Mouse (Mus musculus) midbrain, embryonic 15.5 days (tissue): ENCODE results near the gene Tldc2. TPM values are rescaled to one million over a fixed set of nuclear protein-coding genes. Genes with fewer than 3 reads are reported as not detected.

Experiments
- ATAC-seq: fragments of 200-750 bp; cut with Nextera tagmentation; replicated peaks from 2 replicates; pipeline ENCODE4 v1.8.0; 2017; ENCODE audit warnings: moderate TSS enrichment
- H3K27ac ChIP-seq: fragments of 300-500 bp; sonication (generic); 2 replicates; pipeline ENCODE4 v1.5.1; 2015; ENCODE audit warnings: mild to moderate bottlenecking, inconsistent platforms
- H3K27me3 ChIP-seq: fragments of 300-500 bp; sonication (generic); replicated peaks from 2 replicates; pipeline ENCODE4 v1.6.1; 2015; ENCODE audit warnings: inconsistent platforms
- H3K36me3 ChIP-seq: fragments of 300-500 bp; sonication (generic); replicated peaks from 2 replicates; pipeline ENCODE4 v1.6.1; 2015; ENCODE audit warnings: inconsistent platforms
- H3K4me1 ChIP-seq: fragments of 300-500 bp; sonication (generic); 2 replicates; pipeline ENCODE4 v1.6.1; 2015; ENCODE audit warnings: inconsistent platforms
- H3K4me2 ChIP-seq: fragments of 300-500 bp; sonication (generic); 2 replicates; pipeline ENCODE4 v1.6.1; 2015; ENCODE audit warnings: inconsistent platforms, mild to moderate bottlenecking, moderate library complexity
- H3K4me3 ChIP-seq: fragments of 300-500 bp; sonication (generic); 2 replicates; pipeline ENCODE4 v1.5.1; 2015; ENCODE audit warnings: mild to moderate bottlenecking, inconsistent platforms
- H3K9ac ChIP-seq: fragments of 300-500 bp; sonication (generic); 2 replicates; pipeline ENCODE4 v1.6.1; 2015; ENCODE audit warnings: mild to moderate bottlenecking, inconsistent platforms
- H3K9me3 ChIP-seq: fragments of 300-500 bp; sonication (generic); 2 replicates; pipeline ENCODE4 v1.6.1; 2016; ENCODE audit warnings: inconsistent platforms
- WGBS: fragments of 180-500 bp; shearing (Covaris S2); methylation state at CpG from one replicate; pipeline ENCODE4 v1.1.7; 2015; ENCODE audit warnings: mixed read lengths; 5-methylcytosine and 5-hydroxymethylcytosine counted together
- polyA plus RNA-seq: library from polyadenylated mRNA; unstranded; fragments of >200 nt; fragmentation: Nextera tagmentation; extraction: Ambion mirVana; gene quantifications from 2 replicates; pipeline ENCODE4 v1.2.1, GENCODE M21; 2015

Gene Tldc2
- polyA plus RNA-seq, 1 experiment from 2014 or later: not detected

DNA sequence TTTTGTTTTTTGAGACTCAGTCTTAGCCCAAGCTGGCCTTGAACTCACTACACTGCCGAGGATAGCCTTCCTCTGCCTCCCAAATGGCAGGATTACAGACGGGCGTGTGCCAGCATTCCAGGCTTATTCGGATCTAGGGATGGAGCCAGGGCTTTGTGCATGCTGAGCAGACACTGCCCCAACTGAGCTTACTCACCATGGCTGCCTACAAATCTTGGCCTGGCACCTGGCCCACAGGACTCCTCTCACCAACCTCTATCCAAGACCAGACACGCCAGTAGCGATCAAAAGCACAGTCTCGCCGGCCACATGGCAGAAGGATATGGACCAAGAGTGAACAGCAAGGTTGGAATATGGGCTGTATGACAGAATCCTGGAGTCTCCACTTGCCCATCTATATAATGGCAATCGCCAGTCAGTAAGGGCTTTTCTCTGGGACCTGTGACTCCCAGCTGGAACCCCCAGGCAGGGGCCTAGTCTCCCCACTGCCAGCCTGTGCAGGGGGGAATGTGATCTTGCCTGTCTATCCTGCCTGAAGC is 12.6 kb upstream of the Tldc2 start:
- H3K9me3 ChIP-seq: no peaks in the 10 kb centered on the region
- no peak for ATAC-seq
- H3K36me3 ChIP-seq: no peaks in the 10 kb centered on the region
- WGBS: 57% methylated on average over 9 of the region's 9 CpGs
- peaks cover 81% of the 10 kb centered on the region for H3K4me1 ChIP-seq
- no peak overlapping the region for H3K9ac ChIP-seq
- H3K27me3 ChIP-seq: no peaks in the 10 kb centered on the region
- peak overlapping the region; percentile 98 for H3K4me2 ChIP-seq
- H3K27ac ChIP-seq: peak overlapping the region; percentile 2; the same call in 1 of the 2 replicates
- no peak overlapping the region for H3K4me3 ChIP-seq

DNA sequence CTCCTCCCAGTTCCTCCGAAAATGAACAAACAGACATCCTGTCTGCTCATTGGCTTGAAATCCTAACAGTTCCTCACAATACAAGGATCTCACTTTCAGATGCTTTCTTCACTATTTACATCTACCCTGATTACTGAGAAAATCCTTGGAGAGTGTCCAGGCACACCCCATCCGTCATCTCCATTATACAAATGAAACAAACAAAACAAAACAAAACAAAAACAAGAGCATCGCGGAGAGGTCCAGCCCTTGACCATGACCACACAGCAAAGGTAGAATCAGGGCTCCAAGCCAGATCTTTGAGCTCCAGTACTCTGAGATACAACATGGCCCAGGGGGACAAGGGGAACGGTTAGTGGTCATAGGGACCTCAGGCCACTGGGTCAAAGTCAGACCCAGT is 12.1 kb upstream of the Tldc2 start:
- H3K4me2 ChIP-seq: peak overlapping the region; percentile 98
- peaks cover 78% of the 10 kb centered on the region for H3K4me1 ChIP-seq
- no peak overlapping the region for H3K9ac ChIP-seq
- no peaks in the 10 kb centered on the region for H3K36me3 ChIP-seq
- no peaks in the 10 kb centered on the region for H3K27me3 ChIP-seq
- no peak for ATAC-seq
- H3K9me3 ChIP-seq: no peaks in the 10 kb centered on the region
- WGBS: 76% methylated on average over 5 of the region's 5 CpGs
- peak overlapping the region; percentile 2; the same call in 1 of the 2 replicates for H3K27ac ChIP-seq
- H3K4me3 ChIP-seq: peak overlapping the region; percentile 8; the same call in 1 of the 2 replicates

DNA sequence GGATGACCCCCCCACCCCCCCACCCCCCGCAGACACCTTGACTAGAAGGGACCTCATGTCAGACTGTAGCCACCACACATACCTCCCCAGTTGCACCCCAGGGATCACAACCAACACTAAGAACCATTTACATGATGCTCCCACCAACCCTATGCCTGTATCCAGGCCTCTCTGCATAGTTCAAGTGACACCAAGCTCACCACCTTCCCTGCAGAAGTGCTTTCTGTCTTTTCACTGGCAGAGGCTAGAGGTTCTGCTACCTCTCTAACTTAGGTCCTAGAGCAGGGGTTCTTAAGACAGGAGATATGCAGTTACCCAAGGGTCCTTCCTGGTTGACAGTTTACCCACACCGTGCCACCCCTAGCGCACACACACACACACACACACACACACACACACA is 11.6 kb upstream of the Tldc2 start:
- Histone ChIP-seq H3K9ac (peak overlapping the region; percentile 31; the same call in 1 of the 2 replicates), H3K27me3 (no peaks in the 10 kb centered on the region), H3K4me2 (peak overlapping the region; percentile 98), H3K9me3 (no peaks in the 10 kb centered on the region), H3K4me1 (peaks cover 76% of the 10 kb centered on the region), H3K27ac (no peak overlapping the region), H3K36me3 (no peaks in the 10 kb centered on the region), H3K4me3 (peak overlapping the region; percentile 97)
- 92% methylated on average over 3 of the region's 3 CpGs for WGBS
- no peak for ATAC-seq

DNA sequence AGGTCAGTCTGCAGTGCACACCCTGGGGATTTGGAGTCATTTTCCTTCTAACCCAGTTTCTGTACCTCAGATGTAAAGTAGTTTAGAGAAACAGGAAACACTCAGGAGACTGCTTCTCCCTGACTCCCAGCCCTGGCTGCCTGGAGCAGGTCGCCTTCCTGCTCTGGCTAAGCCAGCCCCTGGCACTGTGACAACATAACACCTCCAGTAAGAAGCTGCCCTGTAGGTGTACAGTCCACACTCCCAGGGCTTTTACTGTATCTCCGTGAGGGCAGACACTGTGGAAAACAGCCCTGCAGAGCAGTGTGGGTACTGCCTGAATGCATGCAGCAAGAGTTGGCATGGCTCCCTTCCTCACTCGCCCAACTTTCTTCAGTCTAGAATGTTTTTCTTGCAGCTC is 11.2 kb upstream of the Tldc2 start:
- Histone ChIP-seq H3K9ac (peak overlapping the region; percentile 31; the same call in 1 of the 2 replicates), H3K4me1 (peaks cover 72% of the 10 kb centered on the region), H3K27me3 (no peaks in the 10 kb centered on the region), H3K36me3 (no peaks in the 10 kb centered on the region), H3K9me3 (no peaks in the 10 kb centered on the region), H3K4me3 (peak overlapping the region; percentile 97), H3K27ac (no peak overlapping the region), H3K4me2 (peak overlapping the region; percentile 98)
- no peak for ATAC-seq
- WGBS: 56% methylated on average over 3 of the region's 3 CpGs

DNA sequence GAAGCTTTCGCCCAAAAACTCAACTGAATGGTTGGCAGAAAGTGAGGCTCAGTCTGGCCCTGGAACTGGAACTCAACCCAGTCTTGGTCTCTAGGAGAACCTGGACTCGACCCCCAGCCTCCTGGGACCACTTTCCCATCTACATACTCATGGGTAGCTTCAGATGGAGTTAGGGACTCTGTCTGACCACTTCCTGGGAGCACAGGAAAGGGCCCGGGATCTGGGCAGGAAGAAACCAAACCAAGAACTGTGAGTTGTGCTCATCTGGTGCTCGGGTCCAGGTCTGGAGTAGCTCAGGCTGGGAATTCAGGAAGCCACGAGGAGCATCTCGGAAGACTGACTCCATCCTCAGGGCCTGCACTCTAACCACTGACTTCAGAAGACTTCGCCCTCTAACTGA is 10.3 kb upstream of the Tldc2 start:
- H3K4me2 ChIP-seq: peak overlapping the region; percentile 98
- H3K4me3 ChIP-seq: peak overlapping the region; percentile 97
- no peaks in the 10 kb centered on the region for H3K36me3 ChIP-seq
- no peak for ATAC-seq
- no peak overlapping the region for H3K27ac ChIP-seq
- H3K9me3 ChIP-seq: no peaks in the 10 kb centered on the region
- H3K27me3 ChIP-seq: no peaks in the 10 kb centered on the region
- peaks cover 64% of the 10 kb centered on the region for H3K4me1 ChIP-seq
- peak overlapping the region; percentile 99; the same call in 1 of the 2 replicates for H3K9ac ChIP-seq
- 87% methylated on average over 7 of the region's 7 CpGs for WGBS

DNA sequence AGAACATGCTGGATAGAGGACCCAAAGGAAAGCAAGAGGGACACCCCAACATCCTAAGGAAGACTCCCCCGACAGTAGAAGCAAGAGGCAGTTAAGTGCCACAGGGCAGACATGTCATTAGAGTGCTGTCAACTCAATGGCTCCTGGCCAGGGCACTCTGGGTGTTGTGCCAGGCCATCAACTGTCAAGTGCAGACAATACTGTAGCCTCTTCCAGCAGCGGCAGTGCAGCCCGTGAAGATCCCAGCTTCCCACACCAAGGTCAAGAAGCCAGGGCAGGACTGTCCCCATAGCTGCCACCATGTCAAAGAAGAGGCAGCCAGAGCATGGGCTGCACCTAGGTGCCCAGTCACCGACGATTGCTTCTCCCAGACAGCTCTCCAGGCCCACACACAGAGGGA is 9.7 kb upstream of the Tldc2 start:
- no peaks in the 10 kb centered on the region for H3K27me3 ChIP-seq
- H3K4me2 ChIP-seq: peak overlapping the region; percentile 98
- no peak for ATAC-seq
- peak overlapping the region; percentile 99 for H3K9ac ChIP-seq
- H3K36me3 ChIP-seq: no peaks in the 10 kb centered on the region
- H3K27ac ChIP-seq: peak overlapping the region; percentile 97
- peak overlapping the region; percentile 97 for H3K4me3 ChIP-seq
- WGBS: 13% methylated on average over 5 of the region's 5 CpGs
- no peaks in the 10 kb centered on the region for H3K9me3 ChIP-seq
- peaks cover 62% of the 10 kb centered on the region for H3K4me1 ChIP-seq

DNA sequence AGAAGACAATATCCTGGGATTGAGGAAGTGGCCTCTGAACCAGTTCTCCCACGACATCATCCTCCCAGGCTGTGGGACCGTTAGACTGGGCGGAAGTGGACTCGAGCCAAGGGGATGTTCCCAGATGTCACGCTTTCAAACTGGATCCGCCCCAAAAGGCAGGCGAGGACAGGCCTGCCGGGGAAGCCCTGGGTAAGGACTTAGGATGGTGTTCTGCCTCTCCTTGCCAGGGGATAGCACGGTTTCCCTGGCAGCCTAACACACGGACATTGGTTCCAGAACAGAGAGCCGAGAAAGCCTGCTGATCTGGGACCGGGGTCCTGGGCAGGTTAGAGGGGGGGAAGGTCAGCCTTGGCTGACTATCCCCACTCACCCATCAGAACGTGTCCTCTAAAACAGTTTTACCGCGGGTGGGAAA is 9.2 kb upstream of the Tldc2 start:
- Histone ChIP-seq H3K4me3 (peak overlapping the region; percentile 97), H3K9me3 (no peaks in the 10 kb centered on the region), H3K36me3 (no peaks in the 10 kb centered on the region), H3K27ac (peak overlapping the region; percentile 97), H3K9ac (peak overlapping the region; percentile 99), H3K4me1 (peaks cover 59% of the 10 kb centered on the region), H3K27me3 (no peaks in the 10 kb centered on the region), H3K4me2 (peak overlapping the region; percentile 98)
- ATAC-seq: no peak
- 0% methylated on average over 15 of the region's 15 CpGs for WGBS

DNA sequence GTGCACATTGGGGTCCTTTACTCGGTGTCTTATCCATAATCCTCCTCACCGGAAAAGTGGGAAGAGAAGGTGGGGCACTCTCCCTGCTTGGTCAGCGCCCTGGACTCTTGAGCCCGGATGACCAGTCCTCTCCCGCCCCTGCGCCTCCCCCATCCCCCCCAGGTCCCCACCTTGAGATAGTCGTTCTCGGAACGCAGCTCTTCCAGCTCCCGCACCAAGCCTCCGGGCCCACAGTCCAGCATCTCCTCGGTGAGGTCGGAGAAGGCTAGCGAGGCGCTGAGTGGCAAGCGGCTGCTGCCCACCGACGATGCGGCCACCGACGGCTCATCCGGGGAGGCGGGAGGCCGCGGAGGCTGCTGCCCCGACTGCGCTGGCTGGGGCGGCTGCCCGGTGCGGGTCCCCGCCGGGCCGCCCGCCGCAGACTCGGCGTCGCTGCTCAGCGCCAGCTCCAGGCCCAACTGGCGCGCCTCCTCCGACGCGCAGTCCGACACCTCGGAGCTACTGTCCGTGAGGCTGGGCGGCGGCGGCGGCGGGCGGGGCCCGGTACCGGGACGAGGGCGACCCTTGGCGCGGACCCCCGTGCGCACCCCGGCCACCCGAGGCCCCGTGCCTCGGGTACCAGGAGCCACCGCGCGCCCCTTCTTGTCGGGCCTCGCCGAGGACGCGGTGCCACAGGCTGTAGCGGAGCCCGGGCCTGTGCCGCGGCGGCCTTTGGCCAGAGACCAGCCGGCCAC is 8.6 kb upstream of the Tldc2 start:
- no peaks in the 10 kb centered on the region for H3K27me3 ChIP-seq
- peak overlapping the region; percentile 98 for H3K4me2 ChIP-seq
- no peaks in the 10 kb centered on the region for H3K36me3 ChIP-seq
- WGBS: under 1% methylated on average over 77 of the region's 79 CpGs
- H3K9me3 ChIP-seq: no peaks in the 10 kb centered on the region
- peak overlapping the region; percentile 97 for H3K4me3 ChIP-seq
- H3K27ac ChIP-seq: peak overlapping the region; percentile 97
- H3K9ac ChIP-seq: peak overlapping the region; percentile 99
- H3K4me1 ChIP-seq: peaks cover 53% of the 10 kb centered on the region
- peak; percentile 19 for ATAC-seq

DNA sequence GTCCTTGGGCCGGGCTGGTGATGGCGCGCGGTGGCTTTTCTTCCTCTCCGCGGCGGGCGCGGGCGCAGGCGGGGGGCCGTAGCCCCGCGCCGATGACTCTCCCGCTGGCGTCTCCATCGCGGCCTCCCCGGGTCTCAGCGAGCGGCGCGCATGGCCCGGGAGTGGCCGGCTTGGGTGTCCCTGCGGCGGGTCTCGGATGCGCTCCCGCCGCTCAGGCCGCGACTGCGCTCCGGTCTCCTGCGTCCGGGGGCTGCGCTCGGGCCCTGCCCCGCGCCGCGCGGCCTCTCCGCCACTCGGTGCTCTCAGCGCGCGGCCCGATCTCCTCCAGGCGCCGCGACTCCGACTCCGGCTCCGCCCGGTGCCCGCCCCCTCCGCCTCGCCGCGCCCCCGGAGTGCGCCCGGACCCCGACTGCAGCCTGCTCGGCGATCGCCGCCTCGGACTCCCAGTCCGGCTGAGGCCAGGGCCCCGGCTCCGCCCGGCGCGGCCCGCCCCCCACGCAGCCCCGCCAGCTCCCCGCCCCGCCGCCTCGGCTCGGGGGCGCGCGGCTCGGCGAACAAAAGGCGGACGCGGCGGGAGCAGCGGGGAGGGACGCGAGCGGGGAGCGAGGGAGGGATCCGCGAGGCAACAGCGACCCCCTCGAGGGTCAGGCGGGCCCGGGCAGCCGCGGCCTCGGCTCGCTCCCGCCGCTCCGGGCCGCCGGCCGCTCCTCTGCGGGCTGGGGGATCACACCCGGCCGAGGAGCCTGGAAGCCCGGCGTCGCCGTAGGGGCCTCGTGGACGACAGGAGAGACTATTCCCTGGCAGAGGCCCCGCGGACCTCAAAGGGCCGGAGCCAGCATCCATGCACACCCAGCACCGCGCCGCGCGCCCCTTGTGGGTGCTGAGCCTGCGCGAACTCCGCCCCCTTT is 7.8 kb upstream of the Tldc2 start, which contains the start of gene Soga1:
Soga1 (minus strand) TSS at position 462 of the 908 bp plus-strand sequence.
- ATAC-seq: peak; percentile 91
- WGBS: under 1% methylated on average over 104 of the region's 136 CpGs

DNA sequence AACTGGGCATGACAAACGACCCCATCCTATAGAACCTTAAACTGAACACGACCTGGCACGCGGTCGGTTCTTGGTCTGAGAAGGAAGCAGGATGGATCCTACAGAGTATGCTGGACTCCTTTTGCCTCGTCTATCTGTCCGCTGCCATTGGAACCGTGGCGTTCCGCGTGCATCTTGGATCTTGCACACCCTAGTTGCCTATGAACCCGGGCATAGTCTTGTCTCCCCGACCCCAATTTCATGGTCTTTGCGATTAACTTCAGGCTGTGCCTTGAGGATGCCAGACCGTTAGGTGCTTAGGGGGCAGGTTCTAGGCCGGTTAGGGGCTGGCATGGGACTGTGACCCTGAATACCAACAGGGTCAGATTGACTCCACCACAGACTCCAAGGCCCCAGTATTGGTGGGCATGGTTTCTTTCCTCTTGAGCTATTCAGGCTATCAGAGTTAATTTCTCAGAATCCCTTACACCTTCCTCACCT is 7.1 kb upstream of the Tldc2 start:
- 5% methylated on average over 16 of the region's 16 CpGs for WGBS
- Histone ChIP-seq H3K4me1 (peaks cover 38% of the 10 kb centered on the region), H3K9me3 (no peaks in the 10 kb centered on the region), H3K27ac (peak overlapping the region; percentile 97), H3K4me2 (peak overlapping the region; percentile 98), H3K9ac (peak overlapping the region; percentile 99), H3K27me3 (no peaks in the 10 kb centered on the region), H3K36me3 (no peaks in the 10 kb centered on the region), H3K4me3 (peak overlapping the region; percentile 97)
- 0 out of 2 replicates have a peak, but pooled peaks have one; percentile 0 for ATAC-seq

More for the DNA sequence above, 7.8 kb upstream of the Tldc2 start, which contains the start of gene Soga1:
- peak within 1 kb of the TSS; percentile 97 for H3K4me3 ChIP-seq
- no peaks in the 10 kb centered on the region for H3K36me3 ChIP-seq
- H3K9ac ChIP-seq: peak within 1 kb of the TSS; percentile 99
- H3K27me3 ChIP-seq: no peaks in the 10 kb centered on the region
- H3K4me1 ChIP-seq: peaks cover 45% of the 10 kb centered on the region
- H3K4me2 ChIP-seq: peak within 1 kb of the TSS; percentile 98
- H3K9me3 ChIP-seq: no peaks in the 10 kb centered on the region
- H3K27ac ChIP-seq: peak within 1 kb of the TSS; percentile 97

DNA sequence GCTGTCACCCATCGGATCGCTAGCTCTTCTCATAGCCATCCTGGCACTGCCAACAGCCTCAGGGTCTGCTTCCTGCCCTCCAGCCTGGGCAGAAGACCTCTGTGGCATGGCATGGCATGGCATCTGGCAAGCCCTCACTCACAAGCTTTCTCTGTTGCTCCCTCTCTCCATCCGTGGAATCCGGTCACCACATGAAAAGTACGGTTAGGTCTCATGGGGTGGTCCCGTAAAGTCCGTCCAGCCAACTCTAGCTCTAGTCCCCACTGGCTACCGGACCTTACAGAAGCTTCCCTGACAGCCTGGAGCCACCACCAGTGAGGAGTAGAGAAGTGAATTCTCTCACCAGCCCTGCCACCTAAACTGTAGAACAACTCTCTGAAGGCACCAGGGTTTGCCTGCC is 5.5 kb upstream of the Tldc2 start:
- no peak for ATAC-seq

DNA sequence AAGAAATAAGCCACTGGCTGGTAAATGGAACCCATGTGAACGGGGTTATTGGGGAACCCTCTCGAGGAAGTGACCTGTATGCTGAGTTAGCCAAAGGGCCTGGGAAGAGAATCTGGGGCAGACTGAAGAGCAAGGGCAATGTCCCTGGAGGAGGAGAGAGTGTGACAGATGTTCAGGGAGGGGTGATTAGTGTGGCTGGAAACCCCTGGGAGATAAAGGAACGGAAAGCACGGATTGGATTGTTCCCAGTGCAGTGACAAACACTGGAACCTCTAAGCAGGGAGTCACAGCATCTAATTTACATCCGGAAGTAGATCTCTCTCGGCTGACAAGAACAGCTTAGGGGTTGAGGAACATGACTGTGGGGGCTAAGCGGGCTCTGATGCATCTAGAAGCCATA is 4.9 kb upstream of the Tldc2 start:
- no peak overlapping the region for H3K4me2 ChIP-seq
- no peaks in the 10 kb centered on the region for H3K27me3 ChIP-seq
- 25% methylated on average over 7 of the region's 7 CpGs for WGBS
- no peak for ATAC-seq
- peaks cover 16% of the 10 kb centered on the region for H3K4me1 ChIP-seq
- no peak overlapping the region for H3K4me3 ChIP-seq
- H3K36me3 ChIP-seq: no peaks in the 10 kb centered on the region
- no peaks in the 10 kb centered on the region for H3K9me3 ChIP-seq
- no peak overlapping the region for H3K9ac ChIP-seq
- H3K27ac ChIP-seq: no peak overlapping the region

More for the DNA sequence above, 5.5 kb upstream of the Tldc2 start:
- Histone ChIP-seq H3K4me3 (no peak overlapping the region), H3K9ac (no peak overlapping the region), H3K9me3 (no peaks in the 10 kb centered on the region), H3K27ac (no peak overlapping the region), H3K4me2 (no peak overlapping the region), H3K4me1 (peaks cover 22% of the 10 kb centered on the region), H3K36me3 (no peaks in the 10 kb centered on the region), H3K27me3 (no peaks in the 10 kb centered on the region)
- WGBS: 96% methylated on average over 8 of the region's 8 CpGs
